Comparison of ENCODE assay signal across 16 mouse cellular contexts in the genomic region with DNA sequence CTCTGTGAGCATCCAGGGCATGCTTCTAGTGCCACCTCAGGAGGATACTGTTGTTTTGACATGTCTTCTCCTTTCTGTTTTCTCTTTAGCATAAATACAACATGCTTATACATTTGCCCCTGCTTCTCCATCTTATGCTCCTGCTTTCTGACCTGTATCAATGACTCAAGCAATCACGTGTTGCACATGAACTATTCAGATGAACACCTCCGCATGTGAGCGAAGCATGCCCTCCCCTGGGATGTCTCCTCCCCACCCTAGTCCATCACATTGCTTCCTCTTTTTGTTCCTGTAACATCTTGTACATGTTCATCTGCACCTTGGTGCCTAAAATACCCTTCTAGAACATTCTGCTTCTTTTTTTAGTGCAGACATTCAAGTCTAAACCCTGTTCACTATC.
"Had no signal": no experiment of that assay in that cellular context is flagged by ENCODE, and none has a peak within 500 bp of the region (broad histone marks: within the 10 kb centered on the region; RNA-seq: fewer than 3 reads in every experiment).

No protein-coding gene starts in this region.

- H3K4me3 ChIP-seq: neural tube, embryonic 12.5 days; neural tube, embryonic 13.5 days; neural tube, embryonic 15.5 days; stomach, embryonic 15.5 days had no signal

- H3K9me3 ChIP-seq: neural tube, embryonic 12.5 days; neural tube, embryonic 13.5 days; neural tube, embryonic 15.5 days; stomach, embryonic 15.5 days had no signal

- H3K9ac ChIP-seq: neural tube, embryonic 12.5 days; neural tube, embryonic 13.5 days; neural tube, embryonic 15.5 days; stomach, embryonic 15.5 days had no signal

- H3K27me3 ChIP-seq: neural tube, embryonic 12.5 days; neural tube, embryonic 13.5 days; neural tube, embryonic 15.5 days; stomach, embryonic 15.5 days had no signal

- H3K27ac ChIP-seq: neural tube, embryonic 12.5 days; neural tube, embryonic 13.5 days; neural tube, embryonic 15.5 days; stomach, embryonic 15.5 days; stomach, postnatal 0 days had no signal

- DNase-seq: retina, postnatal 1 day; right cerebral cortex, adult 18-20 months; right cerebral cortex, postnatal 14 days; right cerebral cortex, postnatal 25 days; right cerebral cortex, postnatal 4 days; thymus, adult 18-20 months; thymus, adult 2 months; thymus, postnatal 14 days; thymus, postnatal 25 days; thymus, postnatal 36 days; thymus, postnatal 4 days had no signal

- H3K36me3 ChIP-seq: neural tube, embryonic 12.5 days; neural tube, embryonic 13.5 days; neural tube, embryonic 15.5 days; stomach, embryonic 15.5 days had no signal

- H3K4me2 ChIP-seq: neural tube, embryonic 12.5 days; neural tube, embryonic 13.5 days; neural tube, embryonic 15.5 days; stomach, embryonic 15.5 days had no signal

- H3K4me1 ChIP-seq: neural tube, embryonic 12.5 days; neural tube, embryonic 13.5 days; neural tube, embryonic 15.5 days; stomach, embryonic 15.5 days had no signal
